Mouse (Mus musculus) liver, embryonic 12.5 days (tissue): ENCODE measurements around the gene Ube2l3. TPM values are rescaled to one million over a fixed set of nuclear protein-coding genes. Genes with fewer than 3 reads are reported as not detected.
A peak's percentile ranks its signal among the peaks of the same experiment; 100 is the strongest.

Experiments
- ATAC-seq: fragments of 200-750 bp; cut with Nextera tagmentation; 2 replicates; pipeline ENCODE4 v1.8.0; 2017; ENCODE audit warnings: moderate number of reproducible peaks, mild to moderate bottlenecking, moderate library complexity
- H3K27ac ChIP-seq: fragments of 300-500 bp; sonication (generic); 2 replicates; pipeline ENCODE4 v1.5.1; 2016; ENCODE audit warnings: mild to moderate bottlenecking
- H3K27me3 ChIP-seq: fragments of 300-500 bp; sonication (generic); replicated peaks from 2 replicates; pipeline ENCODE4 v1.6.1; 2016; ENCODE audit warnings: mild to moderate bottlenecking, moderate library complexity
- H3K36me3 ChIP-seq: fragments of 300-500 bp; sonication (generic); 2 replicates; pipeline ENCODE4 v1.6.1; 2016; ENCODE audit warnings: mild to moderate bottlenecking, moderate library complexity
- H3K4me1 ChIP-seq: fragments of 300-500 bp; sonication (generic); 2 replicates; pipeline ENCODE4 v1.6.1; 2016
- H3K4me2 ChIP-seq: fragments of 300-500 bp; sonication (generic); 2 replicates; pipeline ENCODE4 v1.6.1; 2016; ENCODE audit warnings: mild to moderate bottlenecking, moderate library complexity
- H3K4me3 ChIP-seq: fragments of 300-500 bp; sonication (generic); 2 replicates; pipeline ENCODE4 v1.5.1; 2016; ENCODE audit warnings: mild to moderate bottlenecking, moderate library complexity
- H3K9ac ChIP-seq: fragments of 300-500 bp; sonication (generic); 2 replicates; pipeline ENCODE4 v1.6.1; 2016; ENCODE audit warnings: mild to moderate bottlenecking, moderate library complexity
- H3K9me3 ChIP-seq: fragments of 300-500 bp; sonication (generic); replicated peaks from 2 replicates; pipeline ENCODE4 v1.6.1; 2016; ENCODE audit warnings: mild to moderate bottlenecking, moderate library complexity
- WGBS: fragments of 180-500 bp; shearing (Covaris S2); methylation state at CpG from one replicate; pipeline ENCODE4 v1.1.7; 2016; ENCODE audit not compliant: insufficient replicate concordance; 5-methylcytosine and 5-hydroxymethylcytosine counted together
- microRNA counts: library from miRNA; unstranded; fragments of <30 nt; microRNA quantifications from one replicate; lab custom pipeline; 2017
- microRNA-seq: library from miRNA; unstranded; fragments of <30 nt; microRNA quantifications from one replicate; pipeline ENCODE4, GENCODE M21; 2017
- polyA plus RNA-seq: library from polyadenylated mRNA; unstranded; fragments of >200 nt; fragmentation: Nextera tagmentation; extraction: Ambion mirVana; gene quantifications from 2 replicates; pipeline ENCODE4 v1.2.1, GENCODE M21; 2016

Gene Ube2l3
- polyA plus RNA-seq, 1 experiment from 2014 or later = 283 TPM

DNA sequence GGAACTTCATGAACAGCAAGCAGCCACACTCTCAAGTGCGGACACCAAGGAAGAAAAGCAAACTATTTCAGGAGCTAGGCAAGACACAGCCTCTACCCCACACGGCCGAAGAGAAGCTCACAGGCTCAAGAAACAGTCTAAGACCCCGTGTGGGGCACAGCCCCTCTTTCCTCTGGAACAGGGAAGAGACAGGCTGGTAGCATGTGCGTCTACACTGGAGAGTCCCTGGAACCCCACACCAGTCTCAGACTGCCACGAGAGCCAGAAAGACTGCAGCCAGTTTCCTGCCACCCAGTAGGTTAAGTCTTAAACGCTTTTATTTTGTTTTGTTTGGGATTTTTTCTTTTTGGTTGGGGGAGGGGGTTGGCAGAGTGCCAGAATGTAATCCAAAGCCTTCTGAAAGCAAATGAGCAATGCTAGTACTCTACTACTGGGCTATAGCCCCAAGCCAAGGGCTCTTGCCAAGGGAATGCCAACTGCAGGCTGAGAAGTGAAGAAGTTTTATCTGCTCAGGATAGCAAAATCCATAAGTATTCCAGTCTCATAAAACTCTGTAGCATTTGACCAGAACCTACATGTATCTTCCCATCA is 99.7 kb downstream of the Ube2l3 start:
- no peak for ATAC-seq
- H3K4me3 ChIP-seq = no peak overlapping the region
- H3K4me2 ChIP-seq = no peak overlapping the region
- no peak overlapping the region for H3K27ac ChIP-seq
- H3K9me3 ChIP-seq = no peaks in the 10 kb centered on the region
- WGBS = 82% methylated on average over 7 of the region's 7 CpGs
- no peaks in the 10 kb centered on the region for H3K27me3 ChIP-seq
- peaks cover 98% of the 10 kb centered on the region for H3K36me3 ChIP-seq
- H3K9ac ChIP-seq = no peak overlapping the region
- no peaks in the 10 kb centered on the region for H3K4me1 ChIP-seq

MicroRNAs within 50 kb of the gene (microRNA counts, 519-probe panel; counts per million panel counts)
- microRNA mmu-miR-130b (lab: Ali Mortazavi, UCI) = 5,627 counts per million, percentile 89 among the panel's probes with 10 or more counts
- microRNA mmu-miR-301b (lab: Ali Mortazavi, UCI) = 1,540 counts per million, percentile 71 among the panel's probes with 10 or more counts

Small RNA genes lying within 50 kb of the gene (microRNA-seq; reads per million reads assigned to microRNA genes)
- gene Mir130b (9,085 reads per million, percentile 92 among the genes with 10 or more reads in this experiment), gene Mir301b (114 reads per million, percentile 48 among the genes with 10 or more reads in this experiment)

Other genes starting within 250 kb of the Ube2l3 start
- gene Mapk1, start 219.3 kb downstream of the Ube2l3 start, polyA plus RNA-seq = 117 and 123 TPM in 2 replicates
- 2.6 and 3.3 TPM in 2 replicates for gene Ypel1, start 133.0 kb downstream of the Ube2l3 start, polyA plus RNA-seq
- 72.7 and 77.5 TPM in 2 replicates for gene Ppil2, start 91.4 kb downstream of the Ube2l3 start, polyA plus RNA-seq
- 31.9 and 33.4 TPM in 2 replicates for gene 2610318N02Rik, start 77.5 kb downstream of the Ube2l3 start, polyA plus RNA-seq
- 82.4 and 91.1 TPM in 2 replicates for gene Sdf2l1, start 70.3 kb downstream of the Ube2l3 start, polyA plus RNA-seq
- gene Ydjc, start 58.0 kb downstream of the Ube2l3 start, polyA plus RNA-seq = 18.5 and 18.8 TPM in 2 replicates
- gene Ccdc116, start 55.4 kb downstream of the Ube2l3 start, polyA plus RNA-seq = 0.80 and 1.3 TPM in 2 replicates
- gene Rimbp3, start 6.0 kb upstream of the Ube2l3 start, polyA plus RNA-seq = 0.12 and 0.17 TPM in 2 replicates
- 4.8 and 5.3 TPM in 2 replicates for gene Hic2, start 30.9 kb upstream of the Ube2l3 start, polyA plus RNA-seq
- 4.7 and 5.3 TPM in 2 replicates for gene Tmem191c, start 73.4 kb upstream of the Ube2l3 start, polyA plus RNA-seq
- 107 and 111 TPM in 2 replicates for gene Serpind1, start 128.7 kb upstream of the Ube2l3 start, polyA plus RNA-seq
- gene Snap29, start 203.3 kb upstream of the Ube2l3 start, polyA plus RNA-seq = 10.6 and 10.8 TPM in 2 replicates
- 25.6 TPM in 2 replicates for gene Pi4ka, start 203.7 kb upstream of the Ube2l3 start, polyA plus RNA-seq
- 37.9 and 41.6 TPM in 2 replicates for gene Crkl, start 249.3 kb upstream of the Ube2l3 start, polyA plus RNA-seq